Mouse (Mus musculus): ENCODE data around the gene Mrpl57.

The Mrpl57 gene

DNA sequence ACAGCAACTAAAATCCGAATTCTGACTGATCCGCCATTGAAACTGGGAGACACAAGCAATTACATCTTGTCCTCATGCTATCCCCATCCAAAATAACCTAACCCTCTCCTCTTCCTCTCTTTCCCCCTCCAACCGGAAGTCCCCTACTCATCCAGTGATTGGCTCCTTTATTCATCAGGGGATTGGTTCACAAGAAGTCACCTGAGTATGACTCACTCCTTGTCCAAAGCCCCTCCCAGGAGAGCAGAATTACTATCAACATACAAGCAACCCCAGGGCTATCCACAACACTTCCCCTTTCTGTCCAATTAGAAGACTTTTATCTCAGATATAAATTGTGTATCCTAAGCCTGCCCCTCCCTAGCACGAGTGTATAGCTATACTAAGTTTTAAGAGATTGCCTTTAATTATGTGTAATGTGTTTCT, 36.0 kb downstream of the Mrpl57 start:
- no peak for DNase-seq

DNA sequence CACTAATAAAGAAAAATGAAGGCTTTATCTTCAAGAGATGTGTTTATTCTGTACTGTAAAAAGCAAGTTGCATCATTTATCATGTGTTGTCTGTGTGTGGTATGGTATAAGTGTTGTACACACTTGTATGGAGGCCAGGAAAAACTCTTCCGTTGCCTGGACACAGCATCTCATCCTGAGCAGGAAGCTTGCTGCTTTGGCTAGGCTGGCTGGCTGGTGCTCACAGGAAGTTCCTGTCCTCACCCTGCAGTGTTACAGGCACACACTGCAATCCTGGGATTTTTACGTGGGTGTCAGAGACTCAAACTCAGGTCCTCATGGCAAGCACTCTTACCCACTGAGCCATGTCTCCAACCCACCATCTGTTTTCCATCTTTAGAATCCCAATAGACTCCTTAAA, 37.1 kb downstream of the Mrpl57 start:
- no peak for DNase-seq

DNA sequence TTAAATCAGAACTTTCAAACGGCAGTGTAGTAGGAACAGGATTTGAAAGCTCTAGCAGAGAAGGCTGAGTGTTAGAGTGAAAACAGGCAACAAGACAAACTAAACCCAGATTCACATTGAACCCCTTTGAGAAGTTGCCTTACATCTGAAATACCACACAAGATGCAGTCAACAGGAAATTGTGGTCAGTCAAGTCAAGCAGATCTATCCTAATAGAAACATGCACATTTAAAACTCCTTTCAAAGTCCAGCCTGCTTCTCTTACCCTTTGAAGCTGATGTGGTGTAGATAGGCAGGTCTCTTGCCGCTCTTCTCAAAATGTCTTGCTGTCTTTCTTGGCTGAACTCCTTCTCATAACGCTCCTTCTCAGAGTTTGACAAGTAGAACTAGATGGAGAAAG, 39.2 kb downstream of the Mrpl57 start:
- DNase-seq = no peak

DNA sequence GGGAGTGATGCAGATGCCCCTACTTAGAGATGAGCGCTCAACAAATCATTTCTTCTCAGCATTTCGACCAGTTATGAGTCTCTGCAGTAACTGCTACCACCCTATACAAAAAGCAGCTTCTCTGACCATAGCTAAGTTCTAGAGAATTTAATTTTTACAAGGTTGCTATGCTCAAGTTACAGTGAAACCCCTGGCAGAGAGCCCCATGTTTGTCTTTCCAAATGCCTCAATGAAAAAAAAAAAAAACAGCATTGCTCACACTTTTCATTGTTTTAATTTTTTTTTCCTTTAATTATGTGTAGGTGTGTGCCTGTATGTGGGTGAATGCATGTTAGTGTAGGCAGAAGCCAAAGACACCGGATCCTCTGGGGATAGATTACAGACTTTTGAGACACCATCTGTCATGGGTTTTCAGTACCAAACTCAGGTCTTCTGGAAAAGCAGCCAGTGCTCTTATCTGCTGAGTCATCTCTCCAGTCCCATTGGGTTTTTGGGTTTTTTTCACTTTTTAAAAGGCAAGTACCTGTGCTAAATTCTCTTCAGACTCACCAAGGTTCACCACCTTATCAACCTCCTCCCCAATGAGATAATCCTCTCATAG, 40.7 kb downstream of the Mrpl57 start:
- DNase-seq = peak; percentile 56

DNA sequence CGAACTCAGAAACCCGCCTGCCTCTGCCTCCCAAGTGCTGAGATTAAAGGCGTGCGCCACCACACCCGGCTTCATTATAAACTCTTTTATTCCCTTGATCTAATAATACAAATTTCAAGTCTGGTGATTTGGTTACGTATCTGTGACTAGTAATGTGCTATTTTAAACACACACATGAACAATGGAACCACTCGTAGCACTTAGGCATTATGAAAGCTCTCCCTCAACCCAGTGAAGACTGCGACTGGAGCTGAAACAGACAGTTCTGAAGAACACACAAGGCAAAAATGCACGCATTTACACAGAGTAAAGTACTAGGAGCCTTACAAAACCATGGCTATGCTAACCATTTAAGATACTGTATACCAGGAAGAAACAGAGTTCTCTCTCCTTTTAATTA, 51.9 kb downstream of the Mrpl57 start:
- no peak for DNase-seq

Data from cerebellum, adult 9-11 months (tissue).